Mouse (Mus musculus) ES-Bruce4 (cell line): Measurements from ENCODE around the gene Dnmt3a. TPM values are rescaled to one million over a fixed set of nuclear protein-coding genes. Genes with fewer than 3 reads are reported as not detected.

ENCODE experiments used
- H3K27ac ChIP-seq: 2 replicates; pipeline ENCODE4 v1.5.1; 2012; ENCODE audit warnings: low read length, inconsistent platforms; ENCODE audit not compliant: insufficient read depth
- H3K27me3 ChIP-seq: 2 replicates; pipeline ENCODE4 v1.6.1; 2012; ENCODE audit warnings: mild to moderate bottlenecking, low read length, inconsistent platforms; ENCODE audit not compliant: control insufficient read depth, poor library complexity, insufficient read depth, severe bottlenecking
- H3K36me3 ChIP-seq: 2 replicates; pipeline ENCODE4 v1.6.1; 2012; ENCODE audit warnings: inconsistent platforms, mild to moderate bottlenecking, low read length, moderate library complexity; ENCODE audit not compliant: control insufficient read depth, poor library complexity, insufficient read depth, severe bottlenecking
- H3K4me1 ChIP-seq: one replicate; pipeline ENCODE4 v1.8.1; 2011; ENCODE audit warnings: low read length; ENCODE audit not compliant: control insufficient read depth, insufficient read depth
- H3K4me3 ChIP-seq: 2 replicates; pipeline ENCODE4 v1.5.1; 2011; ENCODE audit warnings: low read depth, mild to moderate bottlenecking, low read length
- H3K9ac ChIP-seq: 2 replicates; pipeline ENCODE4 v1.6.1; 2012; ENCODE audit warnings: low read depth, mild to moderate bottlenecking, inconsistent platforms; ENCODE audit not compliant: poor library complexity, severe bottlenecking
- H3K9me3 ChIP-seq: replicated peaks from 2 replicates; pipeline ENCODE4 v1.6.1; 2012; ENCODE audit warnings: mild to moderate bottlenecking, low read length, inconsistent platforms; ENCODE audit not compliant: control insufficient read depth, poor library complexity, insufficient read depth, severe bottlenecking
- CTCF ChIP-seq: IDR thresholded peaks from one replicate; pipeline ENCODE4 v1.8.1; 2011; ENCODE audit warnings: low read depth, low read length
- EP300 ChIP-seq: IDR thresholded peaks from 2 replicates; pipeline ENCODE4 v1.6.1; 2011; ENCODE audit warnings: low read depth, low read length; ENCODE audit not compliant: insufficient read depth
- POLR2A ChIP-seq: IDR thresholded peaks from one replicate; pipeline ENCODE4 v1.8.1; 2011; ENCODE audit warnings: low read length; ENCODE audit not compliant: insufficient read depth
- polyA plus RNA-seq: library from polyadenylated mRNA; stranded (reverse); fragments of >200 nt; gene quantifications from 2 replicates; pipeline ENCODE4 v1.2.4, GENCODE M21; 2011; ENCODE audit warnings: low read depth; ENCODE audit not compliant: missing spikeins, insufficient read depth, insufficient read length

Dnmt3a gene
- polyA plus RNA-seq, 1 experiment, result 31.9 TPM

DNA sequence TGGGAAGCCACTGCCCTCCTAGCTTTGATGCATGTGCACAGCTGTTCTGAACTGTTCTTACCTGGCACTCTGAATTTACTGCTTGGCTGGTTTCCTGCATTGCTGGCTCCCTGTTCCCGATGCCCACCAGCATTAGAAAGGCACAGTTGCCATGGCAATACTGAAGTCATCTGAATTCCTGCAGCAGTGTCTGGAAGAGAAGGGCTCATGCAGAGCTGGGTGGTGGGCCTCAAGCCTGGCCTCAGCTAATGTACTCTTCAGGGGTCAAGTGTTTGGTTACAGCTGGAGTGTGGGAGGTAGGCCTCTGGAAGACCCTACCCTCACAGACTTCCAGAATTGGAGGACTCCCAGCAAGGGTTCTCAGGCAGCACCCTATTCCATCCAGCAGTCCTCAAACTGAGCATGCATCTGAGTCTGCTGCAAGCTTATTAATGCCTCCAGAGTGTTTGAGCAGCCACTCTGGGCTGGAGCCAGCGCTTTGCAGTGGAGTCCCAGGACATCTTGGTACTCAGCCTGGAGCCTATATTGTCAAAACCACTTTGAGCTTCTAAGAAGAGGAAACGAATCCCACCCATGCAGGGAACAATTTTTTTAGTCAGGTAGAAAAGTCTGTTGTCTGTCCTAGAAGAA is 22.5 kb upstream of the Dnmt3a start:
- TF ChIP-seq CTCF, result no peak
- TF ChIP-seq EP300, result no peak
- no peak for TF ChIP-seq POLR2A
- Histone ChIP-seq H3K9me3 (no peaks in the 10 kb centered on the region), H3K27me3 (no peaks in the 10 kb centered on the region), H3K27ac (no peak overlapping the region), H3K4me1 (no peaks in the 10 kb centered on the region), H3K4me3 (no peak overlapping the region), H3K9ac (no peak overlapping the region), H3K36me3 (no peaks in the 10 kb centered on the region)

DNA sequence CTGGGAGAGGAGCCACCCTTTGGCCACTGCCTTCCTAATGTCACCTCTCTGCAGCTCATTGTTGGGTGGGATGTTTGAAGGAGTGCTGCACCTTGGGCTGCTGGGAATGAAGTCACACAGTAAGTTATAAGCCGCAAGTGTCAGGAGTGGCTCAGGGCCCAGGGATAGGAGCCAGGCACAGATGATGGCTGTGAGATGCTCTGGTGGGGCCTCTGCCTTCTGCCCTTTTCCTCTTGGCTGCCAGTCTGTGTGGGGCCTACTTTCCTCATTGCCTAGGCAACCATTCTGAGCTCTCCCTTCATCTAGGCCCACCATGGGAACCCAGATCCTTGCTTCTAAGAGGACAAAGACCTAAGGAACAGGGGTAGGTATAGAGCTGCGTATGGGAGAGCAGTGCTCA is 21.5 kb upstream of the Dnmt3a start:
- Histone ChIP-seq H3K36me3 (no peaks in the 10 kb centered on the region), H3K9ac (no peak overlapping the region), H3K4me1 (no peaks in the 10 kb centered on the region), H3K9me3 (no peaks in the 10 kb centered on the region), H3K27ac (no peak overlapping the region), H3K27me3 (no peaks in the 10 kb centered on the region), H3K4me3 (no peak overlapping the region)
- TF ChIP-seq POLR2A (no peak), EP300 (no peak), CTCF (no peak)

DNA sequence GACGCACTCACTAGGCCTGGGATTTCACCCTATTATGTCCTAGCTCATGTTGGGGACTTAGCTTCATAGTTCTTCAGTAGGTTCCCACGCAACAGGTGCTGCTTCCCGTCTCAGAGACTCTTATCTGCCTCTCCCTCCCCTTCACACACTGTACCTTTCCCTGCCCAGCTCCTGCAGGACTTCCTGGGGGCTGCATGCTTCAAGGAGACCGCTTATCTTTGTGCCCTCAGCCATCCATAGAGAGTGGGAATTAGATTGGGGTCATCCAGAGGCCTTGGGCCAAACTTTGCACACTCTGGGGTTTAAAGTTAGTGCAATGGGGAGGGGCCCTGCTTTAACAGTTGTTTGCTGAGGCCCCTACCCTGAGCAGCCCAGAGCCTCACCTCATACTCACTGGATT is 21.1 kb upstream of the Dnmt3a start:
- Histone ChIP-seq H3K4me3 (no peak overlapping the region), H3K27me3 (no peaks in the 10 kb centered on the region), H3K27ac (no peak overlapping the region)

DNA sequence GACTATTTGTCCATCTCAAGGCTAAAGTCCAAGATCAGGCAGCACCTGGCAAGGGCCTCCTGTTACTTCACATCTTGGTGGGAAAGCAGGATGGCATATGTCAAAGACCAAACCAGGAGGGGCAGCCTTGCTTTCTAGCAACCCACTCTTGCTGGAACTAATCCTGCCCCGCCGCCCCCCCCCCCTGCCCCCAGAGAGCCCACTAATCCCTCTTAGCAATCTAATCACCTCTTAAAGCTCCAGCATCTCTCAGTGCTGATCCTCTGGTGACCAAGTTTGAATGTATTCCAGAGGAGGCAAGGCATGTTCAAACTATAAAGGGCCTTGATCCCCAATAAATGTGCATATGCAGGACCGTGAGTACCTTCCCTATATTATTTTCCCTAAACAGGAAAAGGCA is 18.8 kb upstream of the Dnmt3a start:
- no peak overlapping the region for H3K4me3 ChIP-seq
- H3K27me3 ChIP-seq, result no peaks in the 10 kb centered on the region
- TF ChIP-seq POLR2A (no peak), CTCF (no peak), EP300 (no peak)
- no peaks in the 10 kb centered on the region for H3K9me3 ChIP-seq
- no peak overlapping the region for H3K27ac ChIP-seq
- no peaks in the 10 kb centered on the region for H3K4me1 ChIP-seq
- no peak overlapping the region for H3K9ac ChIP-seq
- H3K36me3 ChIP-seq, result no peaks in the 10 kb centered on the region

More for the DNA sequence above, 21.1 kb upstream of the Dnmt3a start:
- no peak overlapping the region for H3K9ac ChIP-seq
- no peaks in the 10 kb centered on the region for H3K4me1 ChIP-seq
- H3K36me3 ChIP-seq, result no peaks in the 10 kb centered on the region
- TF ChIP-seq EP300, result no peak
- no peak for TF ChIP-seq CTCF
- no peak for TF ChIP-seq POLR2A
- H3K9me3 ChIP-seq, result no peaks in the 10 kb centered on the region

GRCm38 (mm10) chr12:3787541-3787940 is 18.3 kb upstream of the Dnmt3a start:
- Histone ChIP-seq H3K9ac (no peak overlapping the region), H3K4me1 (peaks cover 3% of the 10 kb centered on the region)

DNA sequence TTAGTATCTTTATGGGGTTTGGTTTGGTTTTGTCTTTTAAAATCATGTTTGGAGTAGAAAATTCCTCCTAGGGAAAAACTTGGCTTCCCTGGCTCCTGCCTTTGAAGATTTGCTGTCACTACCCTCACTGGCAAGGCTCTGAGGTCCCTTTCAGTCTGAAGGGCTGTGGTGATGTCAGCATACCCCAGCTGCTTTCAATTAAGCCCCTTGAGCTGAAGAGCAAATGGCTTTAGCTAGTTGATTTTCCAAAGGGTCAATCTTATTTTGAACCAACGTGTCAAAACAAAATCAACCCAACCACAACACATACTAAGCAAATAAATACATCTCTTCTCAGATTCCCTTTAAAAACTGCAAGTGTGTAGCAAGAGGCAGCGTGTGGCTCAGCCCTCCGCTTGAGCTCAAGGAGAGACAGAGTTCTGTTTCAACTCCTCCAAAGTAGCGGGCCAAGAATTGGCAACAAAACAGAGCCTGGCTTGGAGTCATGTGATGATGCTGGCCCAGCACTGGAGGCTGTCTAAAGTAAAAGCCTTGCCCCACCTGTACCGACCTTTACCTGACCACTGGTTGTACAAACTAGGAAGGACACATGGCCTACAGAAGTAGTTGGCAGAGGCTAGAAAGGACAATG is 17.3 kb upstream of the Dnmt3a start:
- Histone ChIP-seq H3K36me3 (no peaks in the 10 kb centered on the region), H3K27ac (no peak overlapping the region), H3K4me1 (peaks cover 3% of the 10 kb centered on the region), H3K27me3 (no peaks in the 10 kb centered on the region), H3K4me3 (no peak overlapping the region), H3K9ac (no peak overlapping the region), H3K9me3 (no peaks in the 10 kb centered on the region)
- TF ChIP-seq EP300, result no peak
- TF ChIP-seq POLR2A, result no peak
- TF ChIP-seq CTCF, result no peak

More at GRCm38 (mm10) chr12:3787541-3787940, 18.3 kb upstream of the Dnmt3a start:
- Histone ChIP-seq H3K27ac (no peak overlapping the region), H3K27me3 (no peaks in the 10 kb centered on the region), H3K9me3 (no peaks in the 10 kb centered on the region), H3K36me3 (no peaks in the 10 kb centered on the region), H3K4me3 (no peak overlapping the region)
- TF ChIP-seq POLR2A (no peak), EP300 (no peak), CTCF (no peak)
